Mouse (Mus musculus): Measurements from ENCODE around the gene Pcdh15.

DNA sequence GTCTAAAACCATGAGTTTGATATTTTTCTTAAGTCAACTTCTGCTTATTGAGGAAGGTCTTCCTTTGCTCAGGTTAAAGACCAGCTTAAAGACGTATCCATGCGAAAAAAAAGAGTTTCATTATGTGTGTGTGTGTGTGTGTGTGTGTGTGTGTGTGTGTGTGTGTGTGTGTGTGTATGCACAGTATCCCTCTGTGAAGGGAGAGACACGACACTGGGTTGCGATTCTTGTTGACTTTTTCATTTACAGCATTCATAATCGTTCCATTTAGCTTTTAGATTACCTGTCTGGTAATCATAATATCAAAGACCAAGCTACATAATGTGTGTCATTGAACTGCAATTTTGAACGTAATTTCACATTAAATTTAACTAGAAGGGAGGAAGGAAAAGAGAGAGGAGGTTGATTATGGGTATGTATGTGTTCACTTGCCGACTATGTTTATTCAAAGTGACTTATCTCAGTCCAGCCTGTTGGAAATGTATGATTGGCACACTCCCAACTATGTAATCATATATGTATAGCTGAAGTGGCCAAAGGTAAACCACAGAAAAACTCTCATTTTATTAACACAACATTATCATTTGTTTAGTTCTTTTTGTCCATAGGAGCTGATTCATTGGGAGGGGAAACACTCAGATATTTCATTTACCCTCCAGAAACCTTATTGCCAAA is 626.6 kb downstream of the Pcdh15 start:
- TF ChIP-seq CTCF (IDR thresholded peaks at IDR 0.05; ENCODE audit: borderline replicate concordance, insufficient read depth, low read length) (no peak), POLR2A (IDR thresholded peaks at IDR 0.05; ENCODE audit: low read depth, low read length) (no peak)
